Mouse (Mus musculus): ENCODE data around the gene Wdr72. TPM values are rescaled to one million over a fixed set of nuclear protein-coding genes. Genes with fewer than 3 reads are reported as not detected.

The Wdr72 gene
- polyA plus RNA-seq, 1 experiment from 2014 or later, result 0.98 TPM

DNA sequence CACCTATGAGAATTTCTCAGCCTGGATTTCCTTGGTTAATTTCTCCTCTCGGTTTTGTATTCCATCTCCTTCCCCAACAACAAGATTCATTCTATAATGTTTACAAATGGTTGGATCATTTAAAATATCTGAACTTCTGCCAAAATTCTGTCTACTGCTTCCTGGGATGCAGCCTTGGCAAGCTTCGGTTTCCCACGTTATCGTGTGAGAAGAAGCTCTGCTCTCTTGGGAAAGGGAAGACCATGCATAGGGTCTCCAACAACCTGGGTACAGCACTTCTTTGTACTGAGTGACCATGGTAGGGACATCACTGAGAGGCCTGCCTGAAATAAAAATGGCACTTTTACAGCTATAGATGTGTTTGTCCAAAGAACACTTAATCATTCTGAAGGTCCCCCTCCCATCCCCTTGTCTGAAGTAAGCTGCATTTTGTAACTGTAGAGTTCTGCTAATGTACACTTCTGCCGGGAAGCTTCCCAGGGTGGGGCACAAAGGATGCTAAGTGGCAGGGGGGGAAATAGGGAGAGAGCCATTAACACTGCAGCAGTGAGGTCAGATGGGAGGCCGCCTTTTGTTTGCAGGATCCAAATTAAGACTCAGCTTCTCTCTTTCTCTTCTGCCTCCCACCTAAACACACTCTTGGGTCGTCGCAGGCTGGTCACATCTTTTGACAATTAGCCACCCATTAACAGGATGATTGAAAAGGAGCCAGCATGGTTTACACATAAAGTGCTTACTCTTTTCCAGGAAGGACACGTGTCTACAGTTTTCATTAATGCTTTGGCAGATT is 220.7 kb downstream of the Wdr72 start:
- no peaks in the 10 kb centered on the region for H3K9me3 ChIP-seq
- H3K27me3 ChIP-seq (replicated peaks), result no peaks in the 10 kb centered on the region
- H3K27ac ChIP-seq, result no peak overlapping the region
- H3K4me2 ChIP-seq, result no peak overlapping the region
- WGBS, result 26% methylated on average over 9 of the region's 9 CpGs
- no peak; the same call in 1 of the 2 replicates for ATAC-seq (ENCODE audit: insufficient read depth, low FRiP score, low read depth)
- H3K4me3 ChIP-seq (replicated peaks), result no peak overlapping the region
- H3K9ac ChIP-seq, result no peak overlapping the region
- no peaks in the 10 kb centered on the region for H3K4me1 ChIP-seq
- H3K36me3 ChIP-seq, result no peaks in the 10 kb centered on the region

DNA sequence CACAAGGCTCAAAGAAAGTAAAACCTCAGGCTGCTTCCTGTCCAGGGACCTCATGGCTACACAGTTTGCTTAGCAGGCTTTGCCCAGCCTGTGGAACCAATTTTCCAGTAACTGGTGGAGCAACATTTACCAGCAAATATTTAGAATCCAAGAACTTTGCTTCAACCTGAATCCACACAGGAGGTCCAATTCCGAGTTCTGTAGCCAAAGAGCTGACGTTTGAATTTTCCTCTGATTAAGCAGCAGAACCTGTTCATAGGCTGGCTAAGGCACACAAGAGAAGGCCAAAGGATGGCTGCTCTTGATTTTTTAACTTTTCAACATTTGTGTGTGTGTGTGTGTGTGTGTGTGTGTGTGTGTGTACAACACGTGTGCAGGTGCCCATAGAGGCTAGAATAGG is 222.2 kb downstream of the Wdr72 start:
- no peak overlapping the region for H3K27ac ChIP-seq
- H3K9ac ChIP-seq, result no peak overlapping the region
- H3K36me3 ChIP-seq, result no peaks in the 10 kb centered on the region
- H3K27me3 ChIP-seq (replicated peaks), result no peaks in the 10 kb centered on the region
- H3K4me3 ChIP-seq (replicated peaks), result no peak overlapping the region
- WGBS, result 75% methylated on average over 3 of the region's 3 CpGs
- H3K4me2 ChIP-seq, result no peak overlapping the region
- H3K9me3 ChIP-seq, result no peaks in the 10 kb centered on the region
- ATAC-seq (ENCODE audit: insufficient read depth, low FRiP score, low read depth), result no peak
- no peaks in the 10 kb centered on the region for H3K4me1 ChIP-seq

Other genes with a start within 250 kb of the Wdr72 start
- gene Unc13c, start 141.4 kb upstream of the Wdr72 start, polyA plus RNA-seq (2015; fragmentation: Nextera tagmentation; extraction: Ambion mirVana), result 0.73 and 0.76 TPM in 2 replicates

All from stomach, embryonic 15.5 days (tissue).